Comparison of ENCODE assay signal across 9 mouse cellular contexts in genomic region chr16:37109285-37109684, GRCm38 (mm10).
DNase-seq lines count a peak whose midpoint lies in the region; ATAC-seq and TF ChIP-seq lines count a peak whose summit lies in the region.
"Had no signal": no experiment of that assay in that cellular context is flagged by ENCODE, and none has a peak within 500 bp of the region (broad histone marks: within the 10 kb centered on the region; RNA-seq: fewer than 3 reads in every experiment).

No protein-coding gene starts in this region.

- H3K4me2 ChIP-seq in heart, embryonic 12.5 days = no peak overlapping the region
- H3K4me2 ChIP-seq: limb, embryonic 15.5 days had no signal

- no peak overlapping the region for H3K9ac ChIP-seq in heart, embryonic 12.5 days
- H3K9ac ChIP-seq: limb, embryonic 15.5 days had no signal

- H3ac ChIP-seq in C2C12 (ENCODE audit: control insufficient read depth, insufficient read length, low read depth) = no peak overlapping the region

- H3K79me3 ChIP-seq in C2C12 (ENCODE audit: low read depth) = no peaks in the 10 kb centered on the region

- ATAC-seq in heart, embryonic 12.5 days (ENCODE audit: insufficient number of reproducible peaks, low FRiP score) = peak; percentile 61; the same call in 1 of the 2 replicates
- ATAC-seq in activated CD4-positive, CD25-positive, alpha-beta regulatory T cell, adult 4 months = no peak

- WGBS in heart, embryonic 12.5 days = 32% methylated on average over 3 of the region's 3 CpGs

- no peaks in the 10 kb centered on the region for H3K36me3 ChIP-seq in C2C12 (ENCODE audit: control insufficient read depth, insufficient read depth)
- H3K36me3 ChIP-seq in heart, embryonic 12.5 days = no peaks in the 10 kb centered on the region
- no peaks in the 10 kb centered on the region for H3K36me3 ChIP-seq in splenic B cell, adult 2 months (ENCODE audit: control insufficient read depth, insufficient read depth, low read length, poor library complexity, severe bottlenecking)
- H3K36me3 ChIP-seq: limb, embryonic 15.5 days had no signal

- H3K4me1 ChIP-seq in heart, embryonic 12.5 days (replicated peaks) = no peaks in the 10 kb centered on the region
- H3K4me1 ChIP-seq: limb, embryonic 15.5 days had no signal

- TF ChIP-seq CTCF in C2C12 (IDR thresholded peaks at IDR 0.05; ENCODE audit: control insufficient read depth, insufficient read depth, insufficient read length) = peak; percentile 36

- no peaks in the 10 kb centered on the region for H3K9me3 ChIP-seq in heart, embryonic 12.5 days (replicated peaks)
- H3K9me3 ChIP-seq: limb, embryonic 15.5 days had no signal

- peak; percentile 61 for DNase-seq in Muller cell, postnatal 12 days (ENCODE audit: inconsistent ontology term)
- peak; percentile 56 to 73 for DNase-seq in cerebellum, postnatal 25 days
- peak; percentile 47 for DNase-seq in kidney, postnatal 10 days
- peak; percentile 20 for DNase-seq in lung, postnatal 25 days (ENCODE audit: low spot score)
- DNase-seq in splenic B cell, adult 2 months (ENCODE audit: low read depth, low spot score) = peak; percentile 23

- H3K4me3 ChIP-seq in C2C12 (ENCODE audit: insufficient read depth, poor library complexity, severe bottlenecking) = no peak overlapping the region
- H3K4me3 ChIP-seq in heart, embryonic 12.5 days = no peak overlapping the region
- H3K4me3 ChIP-seq: limb, embryonic 15.5 days had no signal

- no peaks in the 10 kb centered on the region for H3K27me3 ChIP-seq in C2C12 (ENCODE audit: control insufficient read depth, insufficient read depth, insufficient read length)
- no peaks in the 10 kb centered on the region for H3K27me3 ChIP-seq in heart, embryonic 12.5 days (replicated peaks)
- H3K27me3 ChIP-seq in splenic B cell, adult 2 months (ENCODE audit: control insufficient read depth, insufficient read depth, low read length, poor library complexity, severe bottlenecking) = no peaks in the 10 kb centered on the region
- H3K27me3 ChIP-seq: limb, embryonic 15.5 days had no signal

- no peak overlapping the region for H3K27ac ChIP-seq in heart, embryonic 12.5 days (ENCODE audit: poor library complexity, severe bottlenecking)
- H3K27ac ChIP-seq: limb, embryonic 15.5 days had no signal

- H3K79me2 ChIP-seq in C2C12 (ENCODE audit: control insufficient read depth, insufficient read depth) = no peaks in the 10 kb centered on the region

TF ChIP-seq in C2C12, 6 proteins besides CTCF, POLR2A, EP300 and RAD21:
- TF ChIP-seq FOSL1 (IDR thresholded peaks at IDR 0.05; ENCODE audit: insufficient read depth, low read length, poor library complexity, severe bottlenecking) = no peak
